ENCODE assay signal across 8 mouse cellular contexts in the genomic region with DNA sequence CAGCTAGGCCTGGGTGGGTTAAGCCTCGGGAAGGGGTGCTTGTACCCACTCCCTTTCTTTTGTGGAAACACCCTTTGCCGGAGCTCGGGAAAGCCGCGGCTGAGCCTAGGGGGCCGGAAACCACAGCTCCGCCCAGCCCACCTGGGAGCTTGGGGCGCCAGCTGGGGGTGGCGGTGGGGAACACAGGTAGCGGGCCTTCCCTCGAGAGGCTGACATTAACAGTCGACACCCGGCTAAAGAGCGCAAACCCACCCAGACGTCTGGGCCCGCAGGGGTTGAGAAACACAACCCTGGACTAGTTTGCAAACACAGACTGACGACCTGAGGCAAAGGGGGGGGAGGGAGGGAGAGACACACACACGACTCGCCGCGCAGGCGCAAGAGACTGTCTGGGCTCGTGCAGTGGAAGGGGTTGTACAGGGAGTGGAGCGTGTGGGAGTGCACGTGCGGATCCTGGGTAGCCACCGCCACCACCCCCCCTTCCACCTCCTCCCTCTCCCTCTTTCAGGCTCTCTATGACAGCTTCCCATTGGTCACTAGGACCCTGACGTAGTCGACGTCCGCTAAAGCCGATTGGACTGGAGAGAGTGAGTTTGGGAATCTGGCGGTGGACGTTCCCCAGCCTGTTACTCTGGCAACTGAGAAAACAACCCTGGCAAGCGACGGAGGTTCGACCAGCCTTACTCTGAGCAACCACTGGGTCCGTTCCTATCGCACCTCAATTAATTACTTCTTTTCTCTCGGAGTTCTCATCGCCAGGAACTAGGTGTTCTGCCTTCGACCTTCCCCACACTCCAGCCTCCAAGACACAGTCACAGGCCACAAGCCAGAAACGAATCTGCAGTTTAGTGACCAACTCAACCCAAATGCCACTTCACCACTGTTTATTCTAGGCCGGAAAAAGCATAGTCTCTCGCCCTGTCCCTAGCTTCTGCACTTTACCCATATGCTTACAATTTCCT. TPM values are rescaled to one million over a fixed set of nuclear protein-coding genes. Genes with fewer than 3 reads are reported as not detected.
DNase-seq lines count a peak whose midpoint lies in the region; ATAC-seq and TF ChIP-seq lines count a peak whose summit lies in the region.

No protein-coding gene starts in this region.

- H3K4me2 ChIP-seq in forebrain, embryonic 12.5 days = peak overlapping the region; percentile 95
- H3K4me2 ChIP-seq in heart, postnatal 0 days (ENCODE audit: low read depth, low read length) = peak overlapping the region; percentile 95
- peak overlapping the region; percentile 100 for H3K4me2 ChIP-seq in liver, embryonic 15.5 days
- peak overlapping the region; percentile 97 for H3K4me2 ChIP-seq in neural tube, embryonic 11.5 days (ENCODE audit: low read depth)
- H3K4me2 ChIP-seq in stomach, postnatal 0 days (replicated peaks; ENCODE audit: low read depth) = peak overlapping the region; percentile 97

- H3K27ac ChIP-seq in forebrain, embryonic 12.5 days = peak overlapping the region; percentile 99
- H3K27ac ChIP-seq in heart, postnatal 0 days (ENCODE audit: low read depth) = peak overlapping the region; percentile 99
- H3K27ac ChIP-seq in liver, embryonic 15.5 days (replicated peaks) = peak overlapping the region; percentile 82
- H3K27ac ChIP-seq in neural tube, embryonic 11.5 days (ENCODE audit: low read depth, low read length) = peak overlapping the region; percentile 100
- H3K27ac ChIP-seq in stomach, postnatal 0 days (replicated peaks) = peak overlapping the region; percentile 98

- H3K36me3 ChIP-seq in E14TG2a.4 (ENCODE audit: insufficient read depth, low read length) = no peaks in the 10 kb centered on the region
- H3K36me3 ChIP-seq in forebrain, embryonic 12.5 days (replicated peaks) = no peaks in the 10 kb centered on the region
- no peaks in the 10 kb centered on the region for H3K36me3 ChIP-seq in heart, postnatal 0 days (replicated peaks; ENCODE audit: control insufficient read depth, insufficient read depth, low read length)
- no peaks in the 10 kb centered on the region for H3K36me3 ChIP-seq in liver, embryonic 15.5 days (replicated peaks)
- H3K36me3 ChIP-seq in neural tube, embryonic 11.5 days (ENCODE audit: control insufficient read depth, insufficient read depth, low read length) = no peaks in the 10 kb centered on the region
- no peaks in the 10 kb centered on the region for H3K36me3 ChIP-seq in stomach, postnatal 0 days (ENCODE audit: control insufficient read depth, insufficient read depth, low read length)

- H3K4me1 ChIP-seq in E14TG2a.4 (replicated peaks; ENCODE audit: low read depth, low read length) = peaks cover 65% of the 10 kb centered on the region
- H3K4me1 ChIP-seq in forebrain, embryonic 12.5 days = peaks cover 63% of the 10 kb centered on the region
- peaks cover 29% of the 10 kb centered on the region for H3K4me1 ChIP-seq in heart, postnatal 0 days (ENCODE audit: control insufficient read depth, insufficient read depth)
- peaks cover 75% of the 10 kb centered on the region for H3K4me1 ChIP-seq in liver, embryonic 15.5 days (replicated peaks)
- peaks cover 37% of the 10 kb centered on the region for H3K4me1 ChIP-seq in neural tube, embryonic 11.5 days (ENCODE audit: control insufficient read depth, insufficient read depth, low read length)
- peaks cover 9% of the 10 kb centered on the region for H3K4me1 ChIP-seq in stomach, postnatal 0 days (replicated peaks; ENCODE audit: control insufficient read depth, insufficient read depth)

- TF ChIP-seq CTCF in E14TG2a.4 (conservative IDR thresholded peaks at IDR 0.05; ENCODE audit: low read length) = no peak
- no peak for TF ChIP-seq CTCF in heart, postnatal 0 days (IDR thresholded peaks at IDR 0.05; ENCODE audit: low read depth)
- TF ChIP-seq CTCF in stomach, postnatal 0 days (IDR thresholded peaks at IDR 0.05; ENCODE audit: low read depth) = no peak

- peak; percentile 51; the same call in 1 of the 2 replicates for TF ChIP-seq EP300 in heart, postnatal 0 days (IDR thresholded peaks at IDR 0.05; ENCODE audit: low read depth)
- TF ChIP-seq EP300 in stomach, postnatal 0 days (optimal IDR thresholded peaks at IDR 0.05) = no peak

- no peaks in the 10 kb centered on the region for H3K9me3 ChIP-seq in E14TG2a.4 (ENCODE audit: low read length)
- H3K9me3 ChIP-seq in forebrain, embryonic 12.5 days = no peaks in the 10 kb centered on the region
- no peaks in the 10 kb centered on the region for H3K9me3 ChIP-seq in heart, postnatal 0 days (replicated peaks; ENCODE audit: control insufficient read depth, low read length)
- H3K9me3 ChIP-seq in liver, embryonic 15.5 days (replicated peaks) = no peaks in the 10 kb centered on the region
- no peaks in the 10 kb centered on the region for H3K9me3 ChIP-seq in neural tube, embryonic 11.5 days (ENCODE audit: control insufficient read depth, low read length)
- H3K9me3 ChIP-seq in stomach, postnatal 0 days (ENCODE audit: control insufficient read depth, low read length) = no peaks in the 10 kb centered on the region

- under 1% methylated on average over 43 of the region's 45 CpGs for WGBS in forebrain, embryonic 12.5 days
- WGBS in heart, postnatal 0 days = under 1% methylated on average over 45 of the region's 45 CpGs
- under 1% methylated on average over 44 of the region's 45 CpGs for WGBS in liver, embryonic 15.5 days (ENCODE audit: insufficient replicate concordance)
- whole genome bisulfite sequencing in neural tube, embryonic 11.5 days = under 1% methylated on average over 44 of the region's 45 CpGs
- WGBS in stomach, postnatal 0 days = under 1% methylated on average over 45 of the region's 45 CpGs

- DNase-seq in heart, postnatal 0 days (ENCODE audit: low spot score) = peak; percentile 99
- DNase-seq in kidney, postnatal 36 days = peak; percentile 95 to 98
- DNase-seq in neural tube, embryonic 11.5 days (ENCODE audit: low spot score) = peak; percentile 97
- peak; percentile 98 for DNase-seq in stomach, postnatal 0 days (ENCODE audit: low spot score)

- peak; percentile 79 for ATAC-seq in cerebellum, adult (ENCODE audit: insufficient number of reproducible peaks, low FRiP score, low TSS enrichment)
- peak; percentile 88 for ATAC-seq in forebrain, embryonic 12.5 days (ENCODE audit: low FRiP score)
- peak; percentile 80 for ATAC-seq in heart, postnatal 0 days (ENCODE audit: insufficient read depth, low read depth)
- ATAC-seq in liver, embryonic 15.5 days (ENCODE audit: insufficient read depth) = peak; percentile 78
- ATAC-seq in neural tube, embryonic 11.5 days (ENCODE audit: insufficient read depth, low FRiP score, low TSS enrichment) = peak; percentile 85
- ATAC-seq in stomach, postnatal 0 days (ENCODE audit: low FRiP score, low TSS enrichment) = peak; percentile 89

- H3K9ac ChIP-seq in forebrain, embryonic 12.5 days = peak overlapping the region; percentile 66
- H3K9ac ChIP-seq in heart, postnatal 0 days (replicated peaks; ENCODE audit: low read depth, low read length) = peak overlapping the region; percentile 57
- H3K9ac ChIP-seq in liver, embryonic 15.5 days = peak overlapping the region; percentile 49; the same call in 1 of the 2 replicates
- H3K9ac ChIP-seq in neural tube, embryonic 11.5 days (ENCODE audit: low read length) = peak overlapping the region; percentile 77
- H3K9ac ChIP-seq in stomach, postnatal 0 days (ENCODE audit: low read length) = peak overlapping the region; percentile 78

- peaks cover 29% of the 10 kb centered on the region for H3K27me3 ChIP-seq in E14TG2a.4 (ENCODE audit: insufficient read depth, low read length)
- peaks cover 32% of the 10 kb centered on the region for H3K27me3 ChIP-seq in forebrain, embryonic 12.5 days
- peaks cover 13% of the 10 kb centered on the region; the same call in 1 of the 2 replicates for H3K27me3 ChIP-seq in heart, postnatal 0 days (ENCODE audit: control insufficient read depth, insufficient read depth, low read length)
- H3K27me3 ChIP-seq in liver, embryonic 15.5 days = peaks cover 75% of the 10 kb centered on the region
- H3K27me3 ChIP-seq in neural tube, embryonic 11.5 days (ENCODE audit: control insufficient read depth, insufficient read depth, low read length) = peaks cover 16% of the 10 kb centered on the region
- no peaks in the 10 kb centered on the region for H3K27me3 ChIP-seq in stomach, postnatal 0 days (ENCODE audit: control insufficient read depth, insufficient read depth, low read length)

- peak overlapping the region; percentile 83 for H3K4me3 ChIP-seq in E14TG2a.4 (replicated peaks; ENCODE audit: low read length)
- H3K4me3 ChIP-seq in forebrain, embryonic 12.5 days (replicated peaks) = peak overlapping the region; percentile 66
- peak overlapping the region; percentile 61 for H3K4me3 ChIP-seq in heart, postnatal 0 days (ENCODE audit: low read depth, low read length)
- peak overlapping the region; percentile 56 for H3K4me3 ChIP-seq in liver, embryonic 15.5 days (replicated peaks)
- peak overlapping the region; percentile 81 for H3K4me3 ChIP-seq in neural tube, embryonic 11.5 days (ENCODE audit: low read depth, low read length)
- peak overlapping the region; percentile 59 for H3K4me3 ChIP-seq in stomach, postnatal 0 days (ENCODE audit: low read depth, low read length)

RNA-seq across cellular contexts. Expression of a gene that starts 5.3 kb away (rescaled TPM):
- 50.8 and 53.3 TPM in 2 replicates for polyA plus RNA-seq in forebrain, embryonic 12.5 days (2016; fragmentation: Nextera tagmentation; extraction: Ambion mirVana)
- 7.8 and 10.0 TPM in 2 replicates for total RNA-seq in heart, postnatal 0 days (2014; rRNA removed; ENCODE audit: low replicate concordance)
- 23.0 and 23.6 TPM in 2 replicates for polyA plus RNA-seq in heart, postnatal 0 days (2015; fragmentation: Nextera tagmentation; extraction: Ambion mirVana)
- polyA plus RNA-seq in liver, embryonic 15.5 days (2015; fragmentation: Nextera tagmentation; extraction: Ambion mirVana) = 4.0 TPM in 2 replicates
- polyA plus RNA-seq in neural tube, embryonic 11.5 days (2014; fragmentation: Nextera tagmentation; extraction: Ambion mirVana) = 37.9 and 42.0 TPM in 2 replicates
- 12.9 and 13.1 TPM in 2 replicates for polyA plus RNA-seq in stomach, postnatal 0 days (2015; fragmentation: Nextera tagmentation; extraction: Ambion mirVana)

RNA-seq across cellular contexts. Expression of a gene that starts 20.7 kb away (rescaled TPM):
- polyA plus RNA-seq in forebrain, embryonic 12.5 days (2016; fragmentation: Nextera tagmentation; extraction: Ambion mirVana) = 9.1 and 11.2 TPM in 2 replicates
- total RNA-seq in heart, postnatal 0 days (2014; rRNA removed; ENCODE audit: low replicate concordance) = 32.4 and 33.0 TPM in 2 replicates
- polyA plus RNA-seq in heart, postnatal 0 days (2015; fragmentation: Nextera tagmentation; extraction: Ambion mirVana) = 59.7 and 62.5 TPM in 2 replicates
- 6.6 and 7.1 TPM in 2 replicates for polyA plus RNA-seq in liver, embryonic 15.5 days (2015; fragmentation: Nextera tagmentation; extraction: Ambion mirVana)
- 13.1 and 17.2 TPM in 2 replicates for polyA plus RNA-seq in neural tube, embryonic 11.5 days (2014; fragmentation: Nextera tagmentation; extraction: Ambion mirVana)
- polyA plus RNA-seq in stomach, postnatal 0 days (2015; fragmentation: Nextera tagmentation; extraction: Ambion mirVana) = 14.9 and 17.8 TPM in 2 replicates

RNA-seq across cellular contexts. Expression of a gene that starts 23.3 kb away (rescaled TPM):
- 55.0 and 60.9 TPM in 2 replicates for polyA plus RNA-seq in forebrain, embryonic 12.5 days (2016; fragmentation: Nextera tagmentation; extraction: Ambion mirVana)
- total RNA-seq in heart, postnatal 0 days (2014; rRNA removed; ENCODE audit: low replicate concordance) = 14.2 and 17.6 TPM in 2 replicates
- polyA plus RNA-seq in heart, postnatal 0 days (2015; fragmentation: Nextera tagmentation; extraction: Ambion mirVana) = 16.7 and 18.6 TPM in 2 replicates
- polyA plus RNA-seq in liver, embryonic 15.5 days (2015; fragmentation: Nextera tagmentation; extraction: Ambion mirVana) = 9.6 and 11.0 TPM in 2 replicates
- 44.7 and 48.4 TPM in 2 replicates for polyA plus RNA-seq in neural tube, embryonic 11.5 days (2014; fragmentation: Nextera tagmentation; extraction: Ambion mirVana)
- 9.1 and 9.5 TPM in 2 replicates for polyA plus RNA-seq in stomach, postnatal 0 days (2015; fragmentation: Nextera tagmentation; extraction: Ambion mirVana)

RNA-seq across cellular contexts. Expression of a gene that starts 23.5 kb away (rescaled TPM):
- 91.7 and 103 TPM in 2 replicates for polyA plus RNA-seq in forebrain, embryonic 12.5 days (2016; fragmentation: Nextera tagmentation; extraction: Ambion mirVana)
- 64.9 and 93.4 TPM in 2 replicates for total RNA-seq in heart, postnatal 0 days (2014; rRNA removed; ENCODE audit: low replicate concordance)
- polyA plus RNA-seq in heart, postnatal 0 days (2015; fragmentation: Nextera tagmentation; extraction: Ambion mirVana) = 171 and 175 TPM in 2 replicates
- polyA plus RNA-seq in liver, embryonic 15.5 days (2015; fragmentation: Nextera tagmentation; extraction: Ambion mirVana) = 77.2 and 88.0 TPM in 2 replicates
- 125 and 129 TPM in 2 replicates for polyA plus RNA-seq in neural tube, embryonic 11.5 days (2014; fragmentation: Nextera tagmentation; extraction: Ambion mirVana)
- 153 and 170 TPM in 2 replicates for polyA plus RNA-seq in stomach, postnatal 0 days (2015; fragmentation: Nextera tagmentation; extraction: Ambion mirVana)

RNA-seq across cellular contexts. Expression of a gene that starts 49.6 kb away (rescaled TPM):
- polyA plus RNA-seq in forebrain, embryonic 12.5 days (2016; fragmentation: Nextera tagmentation; extraction: Ambion mirVana) = 94.3 and 98.3 TPM in 2 replicates
- total RNA-seq in heart, postnatal 0 days (2014; rRNA removed; ENCODE audit: low replicate concordance) = 23.6 and 23.8 TPM in 2 replicates
- polyA plus RNA-seq in heart, postnatal 0 days (2015; fragmentation: Nextera tagmentation; extraction: Ambion mirVana) = 10.3 and 12.4 TPM in 2 replicates
- 3.4 and 5.8 TPM in 2 replicates for polyA plus RNA-seq in liver, embryonic 15.5 days (2015; fragmentation: Nextera tagmentation; extraction: Ambion mirVana)
- 57.3 and 60.1 TPM in 2 replicates for polyA plus RNA-seq in neural tube, embryonic 11.5 days (2014; fragmentation: Nextera tagmentation; extraction: Ambion mirVana)
- polyA plus RNA-seq in stomach, postnatal 0 days (2015; fragmentation: Nextera tagmentation; extraction: Ambion mirVana) = 18.4 and 18.9 TPM in 2 replicates

Comparison
In these comparisons a context has a peak if more than half of its experiments do, and no peak if none do; other contexts are left out.
1. Peak in every context shown above with its lines: DNase-seq, ATAC-seq, H3K4me3 ChIP-seq and H3K27ac ChIP-seq.